Mouse (Mus musculus) naive thymus-derived CD4-positive, alpha-beta T cell, adult 2 months (primary cell): ENCODE data around the gene Chst14.

ENCODE experiments used
- DNase-seq: peaks from one replicate; pipeline ENCODE4 v3.0.0-alpha.2; 2011; ENCODE audit warnings: low read depth

Chst14 gene

GRCm38 (mm10) chr2:118926361-118926997 lies at the start of gene Chst14:
Gene Chst14 (plus strand): TSS chr2:118926496.
- DNase-seq, result peak; percentile 66

GRCm38 (mm10) chr2:118881019-118881418 lies 45.3 kb upstream of the Chst14 start:
- DNase-seq, result no peak

GRCm38 (mm10) chr2:118881956-118882355 lies 44.3 kb upstream of the Chst14 start:
- DNase-seq, result no peak

GRCm38 (mm10) chr2:118882840-118883679 lies 43.2 kb upstream of the Chst14 start:
- DNase-seq, result peak; percentile 87

- DNase-seq, result no peak
Observed at GRCm38 (mm10) chr2:118887440-118887839, 38.9 kb upstream of the Chst14 start.

GRCm38 (mm10) chr2:118887845-118888548 lies 38.3 kb upstream of the Chst14 start:
- DNase-seq, result no peak

- DNase-seq, result no peak
Observed at GRCm38 (mm10) chr2:118891173-118891572, 35.1 kb upstream of the Chst14 start.

GRCm38 (mm10) chr2:118895990-118896913 lies 30.0 kb upstream of the Chst14 start:
- DNase-seq, result peak; percentile 73

GRCm38 (mm10) chr2:118896914-118897291 lies 29.4 kb upstream of the Chst14 start:
- no peak for DNase-seq

GRCm38 (mm10) chr2:118897392-118897791 lies 28.9 kb upstream of the Chst14 start:
- no peak for DNase-seq

- peak; percentile 30 for DNase-seq
Observed at GRCm38 (mm10) chr2:118897808-118898207, 28.5 kb upstream of the Chst14 start.

GRCm38 (mm10) chr2:118898771-118899170 lies 27.5 kb upstream of the Chst14 start:
- peak; percentile 17 for DNase-seq

GRCm38 (mm10) chr2:118899306-118899705 lies 27.0 kb upstream of the Chst14 start:
- DNase-seq, result peak; percentile 22

- peak; percentile 49 for DNase-seq
Observed at GRCm38 (mm10) chr2:118899981-118900825, 26.1 kb upstream of the Chst14 start, which contains the start of gene Bahd1. Gene Bahd1 (plus strand): TSS chr2:118900377.

GRCm38 (mm10) chr2:118900826-118901140 lies 25.5 kb upstream of the Chst14 start:
- DNase-seq, result no peak

- DNase-seq, result peak; percentile 90
Observed at GRCm38 (mm10) chr2:118901175-118902031, 24.9 kb upstream of the Chst14 start.

- peak; percentile 42 for DNase-seq
Observed at GRCm38 (mm10) chr2:118902051-118903025, 24.0 kb upstream of the Chst14 start.

- DNase-seq, result peak; percentile 23
Observed at GRCm38 (mm10) chr2:118903333-118903741, 23.0 kb upstream of the Chst14 start.
